Mouse (Mus musculus): ENCODE measurements around the gene Tpt1. TPM values are rescaled to one million over a fixed set of nuclear protein-coding genes. Genes with fewer than 3 reads are reported as not detected.
A peak's percentile ranks its signal among the peaks of the same experiment; 100 is the strongest.
"Not testable (repeated sequence)": the region's sequence is repeated elsewhere in the genome, so short reads cannot be mapped to it uniquely, and the experiment has no call there.

Gene Tpt1
- polyA plus RNA-seq, 1 experiment from 2014 or later: 1,141 TPM

DNA sequence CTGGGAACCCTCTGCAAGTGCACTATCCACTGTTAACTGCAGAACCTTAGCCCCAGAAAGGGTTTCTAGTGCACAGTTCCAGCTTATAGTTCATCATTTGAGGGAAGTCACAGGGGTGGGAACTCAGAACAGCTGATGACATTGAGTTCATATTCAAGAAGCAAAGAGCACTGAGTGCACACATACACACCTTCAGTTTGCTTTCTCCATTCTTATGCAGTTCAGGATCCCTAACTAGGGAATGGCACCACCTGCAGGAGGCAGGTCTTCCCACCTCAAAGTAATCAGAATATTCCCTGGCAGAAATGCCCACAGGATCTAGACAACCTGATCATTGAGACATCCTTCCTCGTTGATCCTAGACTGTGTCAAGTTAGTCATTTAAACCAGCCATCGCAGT lies 14.7 kb downstream of the Tpt1 start:
- Histone ChIP-seq H3K9ac (replicated peaks; ENCODE audit: low read length) (no peak overlapping the region), H3K36me3 (replicated peaks; ENCODE audit: control insufficient read depth, insufficient read depth, low read depth, low read length) (no peaks in the 10 kb centered on the region), H3K4me2 (ENCODE audit: low read depth, low read length) (no peak overlapping the region), H3K4me3 (ENCODE audit: low read depth, low read length) (no peak overlapping the region), H3K27ac (replicated peaks; ENCODE audit: low read depth, low read length) (no peak overlapping the region), H3K4me1 (ENCODE audit: control insufficient read depth, insufficient read depth, low read length) (no peaks in the 10 kb centered on the region), H3K27me3 (ENCODE audit: control insufficient read depth, insufficient read depth, low read length) (no peaks in the 10 kb centered on the region), H3K9me3 (replicated peaks; ENCODE audit: control insufficient read depth, low read length) (no peaks in the 10 kb centered on the region; the same call in 1 of the 2 replicates)
- 87% methylated on average over 2 of the region's 2 CpGs for WGBS
- DNase-seq (ENCODE audit: low spot score): no peak
- no peak for ATAC-seq (replicated peaks; ENCODE audit: insufficient number of reproducible peaks, low FRiP score, low TSS enrichment, low read depth)

DNA sequence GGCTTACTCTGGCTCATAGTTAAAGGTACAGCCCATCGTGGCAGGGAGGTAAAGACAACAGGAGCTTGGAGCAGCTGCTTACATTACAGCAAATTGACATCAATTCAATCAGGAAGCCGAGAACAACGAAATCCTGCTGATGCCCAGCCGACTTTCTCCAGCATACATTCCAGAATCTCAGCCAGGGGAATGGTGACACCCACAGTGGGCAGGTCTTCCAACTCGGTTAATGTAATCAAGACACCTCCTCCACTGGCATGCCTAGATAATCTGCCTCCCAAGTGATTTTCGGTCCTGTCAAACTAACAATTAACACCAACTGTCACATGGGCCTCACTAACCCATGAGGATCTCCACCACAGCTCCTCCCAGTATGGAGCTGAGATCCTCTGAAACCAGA lies 17.8 kb downstream of the Tpt1 start:
- no peaks in the 10 kb centered on the region for H3K36me3 ChIP-seq (replicated peaks; ENCODE audit: control insufficient read depth, insufficient read depth, low read depth, low read length)
- 88% methylated on average over 6 of the region's 6 CpGs for WGBS
- H3K9me3 ChIP-seq (replicated peaks; ENCODE audit: control insufficient read depth, low read length): no peaks in the 10 kb centered on the region; the same call in 1 of the 2 replicates
- DNase-seq (ENCODE audit: low spot score) (no peak), ATAC-seq (replicated peaks; ENCODE audit: insufficient number of reproducible peaks, low FRiP score, low TSS enrichment, low read depth) (no peak)
- no peak overlapping the region for H3K4me3 ChIP-seq (ENCODE audit: low read depth, low read length)
- no peak overlapping the region for H3K9ac ChIP-seq (replicated peaks; ENCODE audit: low read length)
- no peak overlapping the region for H3K27ac ChIP-seq (replicated peaks; ENCODE audit: low read depth, low read length)
- H3K4me1 ChIP-seq (ENCODE audit: control insufficient read depth, insufficient read depth, low read length): no peaks in the 10 kb centered on the region
- no peak overlapping the region for H3K4me2 ChIP-seq (ENCODE audit: low read depth, low read length)
- no peaks in the 10 kb centered on the region for H3K27me3 ChIP-seq (ENCODE audit: control insufficient read depth, insufficient read depth, low read length)

DNA sequence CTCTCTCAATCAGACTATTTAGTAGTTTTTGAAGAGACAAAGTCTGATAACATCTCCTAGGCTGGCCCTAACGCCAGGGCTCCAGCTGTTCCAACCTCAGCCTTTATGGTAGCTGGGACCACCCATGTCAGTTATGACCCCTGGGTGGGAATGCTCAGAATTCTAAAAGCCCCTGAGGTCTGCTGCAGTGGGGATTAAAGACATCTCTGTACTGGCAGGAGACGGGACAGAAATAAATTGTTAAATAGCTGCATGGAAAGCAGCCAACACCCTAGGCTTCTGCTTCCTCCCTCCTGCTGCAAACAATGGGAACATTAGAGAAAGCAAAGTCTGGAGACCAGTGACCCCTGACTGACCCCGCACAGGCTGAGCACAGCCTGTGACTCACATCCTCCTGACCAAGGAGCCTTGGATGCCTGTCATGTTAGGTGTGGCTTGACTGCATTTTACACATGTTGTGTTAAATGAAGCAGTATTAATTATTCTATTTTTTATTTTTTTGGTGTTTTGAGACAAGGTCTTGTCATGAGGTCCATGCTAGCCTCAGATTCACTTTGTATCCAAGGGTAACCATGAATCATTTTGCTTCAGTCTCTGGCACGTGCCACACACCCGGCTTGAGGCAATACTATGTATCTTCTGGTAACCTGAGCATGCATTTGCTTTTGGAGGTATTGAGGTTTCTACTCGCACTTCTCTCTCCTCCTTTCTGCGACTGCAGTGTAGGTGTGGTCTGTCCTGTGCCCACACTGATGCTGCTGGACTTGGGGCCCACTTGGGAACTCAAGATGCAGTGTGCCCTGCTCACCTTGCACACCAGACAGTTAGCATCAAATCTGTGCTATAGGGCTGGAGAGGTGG lies 18.9 kb downstream of the Tpt1 start:
- Histone ChIP-seq H3K9me3 (replicated peaks; ENCODE audit: control insufficient read depth, low read length) (no peaks in the 10 kb centered on the region; the same call in 1 of the 2 replicates), H3K4me3 (ENCODE audit: low read depth, low read length) (no peak overlapping the region), H3K4me1 (ENCODE audit: control insufficient read depth, insufficient read depth, low read length) (no peaks in the 10 kb centered on the region), H3K36me3 (replicated peaks; ENCODE audit: control insufficient read depth, insufficient read depth, low read depth, low read length) (no peaks in the 10 kb centered on the region), H3K27me3 (ENCODE audit: control insufficient read depth, insufficient read depth, low read length) (no peaks in the 10 kb centered on the region), H3K27ac (replicated peaks; ENCODE audit: low read depth, low read length) (no peak overlapping the region), H3K4me2 (ENCODE audit: low read depth, low read length) (no peak overlapping the region), H3K9ac (replicated peaks; ENCODE audit: low read length) (no peak overlapping the region)
- ATAC-seq (replicated peaks; ENCODE audit: insufficient number of reproducible peaks, low FRiP score, low TSS enrichment, low read depth): peak; percentile 90
- DNase-seq (ENCODE audit: low spot score): peak; percentile 63
- 23% methylated on average over 7 of the region's 7 CpGs for WGBS

DNA sequence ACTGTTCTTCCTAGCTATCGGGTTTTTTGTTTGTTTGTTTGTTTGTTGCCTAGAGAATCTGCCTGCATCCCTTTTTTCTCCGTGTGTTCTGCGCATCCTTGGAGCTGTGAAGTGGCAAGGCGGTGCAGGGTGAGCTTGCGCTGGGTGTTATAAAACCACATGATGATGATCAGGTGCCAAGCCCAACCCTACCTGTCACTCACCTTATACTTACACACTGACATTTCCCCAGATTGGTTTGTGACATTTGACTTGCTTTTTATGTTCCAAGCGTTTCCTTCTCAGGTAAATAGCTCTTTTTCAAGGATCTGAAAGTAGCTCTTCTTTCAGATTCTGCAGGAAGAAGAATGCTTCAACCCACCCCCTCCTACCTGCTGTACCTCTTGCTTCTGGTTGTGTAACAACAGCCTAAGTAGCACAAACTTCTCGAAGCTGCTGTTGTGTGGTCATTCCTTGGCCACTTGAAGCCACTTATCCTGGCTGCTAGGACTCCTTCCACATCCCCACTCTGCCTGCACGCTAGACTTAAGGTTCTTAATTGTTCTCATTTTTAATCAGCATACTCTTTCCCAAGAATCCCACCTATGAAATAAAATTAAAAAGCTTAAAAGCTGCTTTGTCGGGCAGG lies 21.9 kb downstream of the Tpt1 start:
- no peaks in the 10 kb centered on the region for H3K36me3 ChIP-seq (replicated peaks; ENCODE audit: control insufficient read depth, insufficient read depth, low read depth, low read length)
- no peaks in the 10 kb centered on the region for H3K27me3 ChIP-seq (ENCODE audit: control insufficient read depth, insufficient read depth, low read length)
- no peak for DNase-seq (ENCODE audit: low spot score)
- H3K4me2 ChIP-seq (ENCODE audit: low read depth, low read length): no peak overlapping the region
- no peak overlapping the region for H3K4me3 ChIP-seq (ENCODE audit: low read depth, low read length)
- H3K9ac ChIP-seq (replicated peaks; ENCODE audit: low read length): no peak overlapping the region
- H3K27ac ChIP-seq (replicated peaks; ENCODE audit: low read depth, low read length): no peak overlapping the region
- no peak for ATAC-seq (replicated peaks; ENCODE audit: insufficient number of reproducible peaks, low FRiP score, low TSS enrichment, low read depth)
- WGBS: 78% methylated on average over 9 of the region's 9 CpGs
- no peaks in the 10 kb centered on the region; the same call in 1 of the 2 replicates for H3K9me3 ChIP-seq (replicated peaks; ENCODE audit: control insufficient read depth, low read length)
- no peaks in the 10 kb centered on the region for H3K4me1 ChIP-seq (ENCODE audit: control insufficient read depth, insufficient read depth, low read length)

DNA sequence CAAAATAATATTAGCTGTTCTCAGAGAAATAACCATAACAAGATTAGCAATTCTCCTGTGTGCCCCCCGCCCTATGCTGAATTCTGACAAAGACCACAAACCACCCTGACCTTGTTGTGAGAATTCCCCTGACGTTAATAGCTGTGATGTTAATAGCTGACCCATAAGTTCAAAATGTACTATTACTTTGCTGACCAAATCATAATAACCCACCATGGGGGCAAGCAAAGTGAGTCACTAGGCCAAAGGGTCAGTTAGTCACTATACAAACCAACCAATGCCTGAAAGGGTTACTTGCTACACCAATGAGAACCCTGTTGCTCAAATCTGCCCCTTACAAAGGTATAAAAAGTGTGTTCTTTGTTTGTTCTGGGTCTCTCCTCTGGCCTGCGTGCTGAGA lies 23.1 kb downstream of the Tpt1 start:
- DNase-seq (ENCODE audit: low spot score); H3K9me3 ChIP-seq (replicated peaks; ENCODE audit: control insufficient read depth, low read length); H3K4me1 ChIP-seq (ENCODE audit: control insufficient read depth, insufficient read depth, low read length); H3K4me3 ChIP-seq (ENCODE audit: low read depth, low read length); H3K4me2 ChIP-seq (ENCODE audit: low read depth, low read length); H3K36me3 ChIP-seq (replicated peaks; ENCODE audit: control insufficient read depth, insufficient read depth, low read depth, low read length); H3K27me3 ChIP-seq (ENCODE audit: control insufficient read depth, insufficient read depth, low read length); H3K9ac ChIP-seq (replicated peaks; ENCODE audit: low read length); H3K27ac ChIP-seq (replicated peaks; ENCODE audit: low read depth, low read length); ATAC-seq (replicated peaks; ENCODE audit: insufficient number of reproducible peaks, low FRiP score, low TSS enrichment, low read depth): not testable (repeated sequence)
- WGBS: 76% methylated on average over 3 of the region's 3 CpGs

DNA sequence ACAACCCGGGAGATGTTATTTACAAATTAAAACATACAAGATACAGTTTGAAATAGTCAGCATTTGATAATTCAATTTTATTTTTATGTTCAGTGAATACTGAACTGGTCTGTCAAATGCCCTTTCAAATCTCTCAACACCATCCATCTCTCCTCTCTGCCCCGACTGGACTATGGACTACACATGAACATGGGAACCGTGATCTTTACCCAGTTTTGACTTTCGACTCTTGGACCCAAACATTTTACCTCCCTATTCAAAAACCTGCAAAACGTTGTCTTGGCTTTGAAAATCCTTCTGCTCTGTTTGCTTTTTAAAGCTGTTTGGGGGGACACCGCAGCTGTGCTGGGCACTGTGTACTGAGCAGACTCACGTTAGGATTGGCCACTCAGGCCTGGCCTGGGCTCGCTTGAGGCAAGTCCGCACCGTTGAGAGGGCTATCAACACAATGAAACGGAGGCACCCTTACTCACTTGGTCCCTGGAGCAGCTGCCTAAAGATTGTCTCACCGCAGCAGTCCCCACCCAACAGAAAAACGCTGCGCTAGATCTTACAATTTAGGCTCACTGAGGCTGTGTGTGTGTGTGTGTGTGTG lies 25.0 kb downstream of the Tpt1 start:
- WGBS: 79% methylated on average over 14 of the region's 14 CpGs
- no peaks in the 10 kb centered on the region for H3K9me3 ChIP-seq (replicated peaks; ENCODE audit: control insufficient read depth, low read length)
- peak; percentile 53; the same call in 1 of the 2 replicates for ATAC-seq (replicated peaks; ENCODE audit: insufficient number of reproducible peaks, low FRiP score, low TSS enrichment, low read depth)
- H3K36me3 ChIP-seq (replicated peaks; ENCODE audit: control insufficient read depth, insufficient read depth, low read depth, low read length): no peaks in the 10 kb centered on the region
- H3K9ac ChIP-seq (replicated peaks; ENCODE audit: low read length): no peak overlapping the region
- H3K27me3 ChIP-seq (ENCODE audit: control insufficient read depth, insufficient read depth, low read length): no peaks in the 10 kb centered on the region
- no peak overlapping the region for H3K4me2 ChIP-seq (ENCODE audit: low read depth, low read length)
- no peaks in the 10 kb centered on the region for H3K4me1 ChIP-seq (ENCODE audit: control insufficient read depth, insufficient read depth, low read length)
- no peak overlapping the region for H3K27ac ChIP-seq (replicated peaks; ENCODE audit: low read depth, low read length)
- DNase-seq (ENCODE audit: low spot score): no peak
- H3K4me3 ChIP-seq (ENCODE audit: low read depth, low read length): no peak overlapping the region

DNA sequence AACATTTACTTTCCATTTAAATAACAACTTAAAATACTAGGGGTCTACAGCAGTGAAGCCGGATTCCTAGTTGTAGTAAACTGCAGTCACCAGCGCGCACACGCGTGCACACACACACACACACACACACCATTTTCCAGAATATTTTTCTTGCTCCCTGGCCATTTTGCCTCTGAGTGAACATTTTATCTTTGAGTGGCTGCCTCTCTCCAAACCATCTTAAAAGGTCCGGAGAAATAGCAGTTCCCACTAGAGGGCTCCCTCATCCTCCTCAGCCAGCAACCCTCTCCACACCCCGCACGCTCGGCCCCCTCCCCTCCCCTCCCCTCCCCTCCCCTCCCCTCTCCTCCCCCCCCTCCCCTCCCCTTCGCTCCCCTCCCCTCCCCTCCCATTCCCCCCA lies 25.7 kb downstream of the Tpt1 start:
- Histone ChIP-seq H3K4me3 (ENCODE audit: low read depth, low read length) (no peak overlapping the region), H3K4me1 (ENCODE audit: control insufficient read depth, insufficient read depth, low read length) (no peaks in the 10 kb centered on the region), H3K9ac (replicated peaks; ENCODE audit: low read length) (no peak overlapping the region), H3K27ac (replicated peaks; ENCODE audit: low read depth, low read length) (no peak overlapping the region), H3K4me2 (ENCODE audit: low read depth, low read length) (no peak overlapping the region), H3K36me3 (replicated peaks; ENCODE audit: control insufficient read depth, insufficient read depth, low read depth, low read length) (no peaks in the 10 kb centered on the region), H3K9me3 (replicated peaks; ENCODE audit: control insufficient read depth, low read length) (no peaks in the 10 kb centered on the region), H3K27me3 (ENCODE audit: control insufficient read depth, insufficient read depth, low read length) (no peaks in the 10 kb centered on the region)
- DNase-seq (ENCODE audit: low spot score): peak; percentile 80
- ATAC-seq (replicated peaks; ENCODE audit: insufficient number of reproducible peaks, low FRiP score, low TSS enrichment, low read depth): no peak
- WGBS: 23% methylated on average over 9 of the region's 10 CpGs

DNA sequence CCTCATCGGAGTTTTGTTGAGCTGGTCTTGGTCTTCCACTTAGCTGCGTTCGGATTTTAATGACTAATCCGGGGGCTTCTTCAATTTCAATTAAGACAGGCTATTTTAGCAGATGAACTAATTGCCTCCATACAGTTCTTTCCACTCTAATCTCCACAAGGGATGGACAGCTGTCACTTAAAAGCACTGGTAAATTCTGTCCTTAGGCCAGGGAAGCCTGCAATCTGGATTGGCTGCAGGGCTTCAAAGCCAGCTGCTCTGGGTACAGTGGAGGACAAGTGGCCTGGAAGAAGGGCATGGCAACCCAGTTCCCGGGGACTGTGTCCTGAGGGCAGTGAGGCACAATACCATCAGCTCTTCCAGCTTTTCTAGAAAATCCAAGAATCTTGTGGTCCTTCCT lies 26.2 kb downstream of the Tpt1 start:
- Histone ChIP-seq H3K4me2 (ENCODE audit: low read depth, low read length) (no peak overlapping the region), H3K27ac (replicated peaks; ENCODE audit: low read depth, low read length) (no peak overlapping the region), H3K36me3 (replicated peaks; ENCODE audit: control insufficient read depth, insufficient read depth, low read depth, low read length) (no peaks in the 10 kb centered on the region), H3K4me1 (ENCODE audit: control insufficient read depth, insufficient read depth, low read length) (no peaks in the 10 kb centered on the region), H3K27me3 (ENCODE audit: control insufficient read depth, insufficient read depth, low read length) (no peaks in the 10 kb centered on the region), H3K9ac (replicated peaks; ENCODE audit: low read length) (no peak overlapping the region), H3K9me3 (replicated peaks; ENCODE audit: control insufficient read depth, low read length) (no peaks in the 10 kb centered on the region), H3K4me3 (ENCODE audit: low read depth, low read length) (no peak overlapping the region)
- WGBS: 10% methylated on average over 4 of the region's 5 CpGs
- ATAC-seq (replicated peaks; ENCODE audit: insufficient number of reproducible peaks, low FRiP score, low TSS enrichment, low read depth) (no peak), DNase-seq (ENCODE audit: low spot score) (no peak)
